Mouse (Mus musculus) bone marrow, adult 2 months (tissue): ENCODE measurements around the gene Adgrl3. TPM values are rescaled to one million over a fixed set of nuclear protein-coding genes. Genes with fewer than 3 reads are reported as not detected.

Experiments
- H3K27ac ChIP-seq: fragments of 200-500 bp; 2 replicates; pipeline ENCODE4 v1.5.1; 2012; ENCODE audit warnings: low read depth, mild to moderate bottlenecking, control low read depth, inconsistent platforms, low read length; ENCODE audit not compliant: control insufficient read depth, poor library complexity, insufficient read depth
- H3K4me1 ChIP-seq: fragments of 200-500 bp; 2 replicates; pipeline ENCODE4 v1.6.1; 2011; ENCODE audit warnings: low read length; ENCODE audit not compliant: control insufficient read depth, insufficient read depth
- H3K4me3 ChIP-seq: fragments of 200-500 bp; replicated peaks from 2 replicates; pipeline ENCODE3; 2011; ENCODE audit warnings: mild to moderate bottlenecking, low read depth, low read length, control low read depth; ENCODE audit not compliant: control insufficient read depth
- CTCF ChIP-seq: fragments of 200-500 bp; IDR thresholded peaks from 2 replicates; pipeline ENCODE4 v1.5.1; 2011; ENCODE audit warnings: low read length, control low read depth; ENCODE audit not compliant: control insufficient read depth, insufficient read depth
- POLR2A ChIP-seq: fragments of 200-500 bp; IDR thresholded peaks from 2 replicates; pipeline ENCODE4 v1.6.1; 2011; ENCODE audit warnings: low read depth, mild to moderate bottlenecking, control low read depth, low read length, borderline replicate concordance; ENCODE audit not compliant: control insufficient read depth
- WGBS: fragments of 180-500 bp; shearing (Covaris S2); methylation state at CpG from one replicate; pipeline ENCODE4 v1.1.7; 2018; 5-methylcytosine and 5-hydroxymethylcytosine counted together
- polyA plus RNA-seq: library from polyadenylated mRNA; stranded (reverse); fragments of >200 nt; gene quantifications from 2 replicates; pipeline ENCODE4 v1.2.4, GENCODE M21; 2011; ENCODE audit warnings: low replicate concordance; ENCODE audit not compliant: missing spikeins, insufficient read depth, insufficient read length

Gene Adgrl3
- polyA plus RNA-seq, 1 experiment = not detected

DNA sequence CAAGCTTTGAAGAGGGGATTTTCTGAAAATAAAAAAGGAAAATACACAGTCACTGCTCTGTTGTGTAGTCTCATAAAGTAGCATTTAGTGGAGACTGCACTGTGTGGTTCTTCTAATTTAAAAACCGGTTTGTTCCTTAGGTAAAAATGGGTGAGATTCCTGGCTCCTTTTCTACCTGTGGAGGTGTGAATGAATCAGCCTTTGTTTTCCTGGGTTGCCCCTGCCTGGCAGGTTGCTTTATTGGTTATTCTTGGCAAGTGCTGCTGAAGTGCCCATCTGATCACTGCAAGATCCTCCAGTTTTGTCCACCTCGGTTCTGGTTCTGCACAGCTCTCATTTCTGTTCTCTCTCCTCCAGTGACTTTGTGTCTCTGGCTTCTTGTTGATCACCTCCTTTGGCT, 136.3 kb downstream of the Adgrl3 start:
- Histone ChIP-seq H3K4me1 (no peaks in the 10 kb centered on the region), H3K4me3 (no peak overlapping the region), H3K27ac (no peak overlapping the region)
- TF ChIP-seq CTCF (no peak), POLR2A (no peak)
- WGBS = 51% methylated on average over 2 of the region's 2 CpGs

DNA sequence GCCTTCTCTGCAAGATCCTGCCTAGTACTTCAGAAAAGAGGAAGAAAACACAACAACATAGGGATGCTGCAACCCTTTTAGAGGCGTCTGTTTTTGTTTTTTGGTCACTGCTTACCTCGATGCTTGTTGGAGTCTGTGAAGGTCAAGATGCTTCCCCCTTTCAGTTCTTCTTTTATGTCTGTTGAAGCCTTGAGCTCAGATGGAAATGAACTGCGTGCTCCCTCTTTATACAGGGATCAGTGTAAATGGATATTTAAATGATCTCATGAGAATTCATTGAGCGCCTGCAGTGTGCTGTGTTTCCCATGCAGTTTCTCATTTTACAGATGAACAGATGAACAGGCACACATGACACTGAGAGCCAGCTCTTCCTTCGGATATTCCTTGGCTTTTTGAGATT, 136.9 kb downstream of the Adgrl3 start:
- 54% methylated on average over 5 of the region's 5 CpGs for WGBS
- TF ChIP-seq CTCF (no peak), POLR2A (no peak)
- no peaks in the 10 kb centered on the region for H3K4me1 ChIP-seq
- no peak overlapping the region for H3K4me3 ChIP-seq
- H3K27ac ChIP-seq = no peak overlapping the region

DNA sequence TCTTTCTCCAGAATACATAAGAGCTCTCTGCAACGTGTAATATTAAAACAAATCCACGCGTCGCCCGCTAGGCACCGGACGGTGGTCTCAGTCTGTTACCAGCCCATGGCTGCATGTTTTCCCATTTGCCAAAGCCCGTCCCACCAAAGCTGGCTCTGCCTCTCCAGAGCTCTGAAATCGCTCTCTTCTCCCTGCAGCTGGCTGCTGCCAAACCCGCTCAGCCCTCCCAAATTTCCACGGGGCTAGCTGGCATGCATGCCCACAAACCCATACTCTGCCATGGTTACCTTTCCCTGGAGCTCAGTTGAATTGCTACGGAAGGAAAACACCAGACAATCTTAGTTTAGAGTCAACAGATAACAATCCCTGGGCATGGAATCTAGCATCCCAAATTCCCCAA, 139.1 kb downstream of the Adgrl3 start:
- Histone ChIP-seq H3K27ac (no peak overlapping the region), H3K4me3 (no peak overlapping the region), H3K4me1 (no peaks in the 10 kb centered on the region)
- WGBS = 84% methylated on average over 12 of the region's 12 CpGs
- no peak for TF ChIP-seq CTCF
- TF ChIP-seq POLR2A = no peak

DNA sequence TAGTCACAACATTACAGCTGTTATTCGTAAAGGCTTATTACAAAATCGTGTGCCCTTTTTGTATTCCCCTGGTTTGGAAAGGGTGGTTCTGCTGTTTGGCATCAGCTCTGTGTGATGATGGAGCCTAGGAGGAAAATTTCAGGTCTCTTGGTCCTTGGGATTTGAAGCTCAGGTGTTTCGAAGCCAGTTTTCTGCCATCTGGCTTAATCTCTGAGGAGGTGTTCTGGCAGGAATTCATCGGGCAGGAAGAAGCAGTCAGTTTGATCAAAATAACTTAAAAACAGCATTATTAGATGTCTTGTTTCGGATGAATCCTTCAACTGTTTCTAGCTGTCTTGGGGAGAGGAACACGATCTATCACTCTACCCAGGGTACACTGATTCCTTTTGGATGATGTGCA, 140.5 kb downstream of the Adgrl3 start:
- H3K4me1 ChIP-seq = no peaks in the 10 kb centered on the region

DNA sequence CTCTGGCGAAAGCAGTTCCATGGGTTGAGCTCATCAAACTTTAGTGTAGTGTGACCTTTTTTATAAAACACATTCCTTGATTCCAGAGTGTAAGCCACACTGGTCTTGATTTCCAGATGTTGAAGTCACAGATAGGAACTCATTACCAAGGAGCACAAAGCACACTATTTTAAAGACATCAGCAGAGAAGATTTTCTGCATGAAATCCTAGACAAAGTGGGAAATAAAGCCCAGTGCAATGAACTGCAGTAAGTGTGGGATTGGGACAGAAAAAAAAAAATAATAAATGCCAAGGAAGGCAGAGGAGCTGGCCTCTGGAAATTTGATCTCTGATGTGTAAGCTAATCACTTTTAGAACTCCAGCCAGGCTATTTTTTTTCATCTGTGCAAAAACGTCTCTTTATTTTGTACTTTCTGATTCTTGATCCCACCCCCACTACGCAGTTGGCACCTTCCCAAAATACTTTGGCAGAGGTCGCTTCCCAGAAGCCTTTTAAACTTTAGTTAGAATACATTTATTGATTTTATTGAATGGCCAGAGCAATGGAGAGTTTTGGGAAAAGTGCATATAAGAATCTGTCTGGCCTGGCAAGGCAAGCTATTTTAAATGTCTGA, 169.0 kb downstream of the Adgrl3 start:
- TF ChIP-seq CTCF (no peak), POLR2A (no peak)
- H3K4me3 ChIP-seq = no peak overlapping the region
- no peaks in the 10 kb centered on the region for H3K4me1 ChIP-seq
- H3K27ac ChIP-seq = no peak overlapping the region
- 63% methylated on average over 4 of the region's 4 CpGs for WGBS

More for the DNA sequence above, 140.5 kb downstream of the Adgrl3 start:
- Histone ChIP-seq H3K27ac (no peak overlapping the region), H3K4me3 (no peak overlapping the region)
- TF ChIP-seq CTCF = no peak
- no peak for TF ChIP-seq POLR2A
- WGBS = 84% methylated on average over 6 of the region's 6 CpGs

DNA sequence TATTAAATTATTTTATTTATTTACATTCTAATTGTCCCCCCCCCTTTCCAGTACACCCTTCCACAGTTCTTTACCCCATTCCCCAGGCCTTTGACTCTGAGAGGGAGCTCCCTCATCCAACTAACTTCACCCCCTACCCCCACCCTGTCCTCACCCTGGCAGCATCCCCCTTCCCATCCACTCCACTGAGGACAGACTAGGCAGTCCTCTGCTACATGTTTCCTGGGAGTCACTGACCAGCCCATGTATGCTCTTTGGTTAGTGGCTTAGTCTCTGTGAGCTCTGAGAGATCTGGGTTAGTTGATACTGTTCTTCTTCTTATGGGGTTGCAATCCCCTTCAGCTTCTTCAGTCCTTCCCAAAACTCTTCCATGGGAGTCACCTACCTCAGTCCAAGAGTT, 180.4 kb downstream of the Adgrl3 start:
- TF ChIP-seq POLR2A (no peak), CTCF (no peak)
- Histone ChIP-seq H3K27ac (no peak overlapping the region), H3K4me1 (no peaks in the 10 kb centered on the region), H3K4me3 (no peak overlapping the region)

DNA sequence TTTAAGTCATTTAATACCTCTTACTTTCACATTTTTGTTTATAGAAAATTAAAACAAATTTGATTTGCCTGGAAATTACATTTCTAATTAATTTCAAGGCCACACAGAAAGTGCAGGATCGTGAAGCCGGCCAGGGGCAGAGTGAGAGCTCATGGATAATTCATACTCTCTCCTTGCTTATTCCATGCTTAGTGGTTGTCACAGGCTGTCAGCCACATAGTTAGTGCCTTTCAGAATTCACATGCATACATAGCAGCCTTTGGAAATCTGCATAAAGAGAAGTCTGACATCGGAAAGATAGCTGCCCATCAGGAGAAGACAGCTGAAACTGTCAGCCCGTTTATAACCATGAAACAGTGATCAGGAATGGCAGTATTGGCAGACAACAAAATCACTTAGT, 181.9 kb downstream of the Adgrl3 start:
- TF ChIP-seq CTCF (no peak), POLR2A (no peak)
- WGBS = 90% methylated on average over 4 of the region's 4 CpGs
- Histone ChIP-seq H3K4me1 (no peaks in the 10 kb centered on the region), H3K4me3 (no peak overlapping the region), H3K27ac (no peak overlapping the region)

DNA sequence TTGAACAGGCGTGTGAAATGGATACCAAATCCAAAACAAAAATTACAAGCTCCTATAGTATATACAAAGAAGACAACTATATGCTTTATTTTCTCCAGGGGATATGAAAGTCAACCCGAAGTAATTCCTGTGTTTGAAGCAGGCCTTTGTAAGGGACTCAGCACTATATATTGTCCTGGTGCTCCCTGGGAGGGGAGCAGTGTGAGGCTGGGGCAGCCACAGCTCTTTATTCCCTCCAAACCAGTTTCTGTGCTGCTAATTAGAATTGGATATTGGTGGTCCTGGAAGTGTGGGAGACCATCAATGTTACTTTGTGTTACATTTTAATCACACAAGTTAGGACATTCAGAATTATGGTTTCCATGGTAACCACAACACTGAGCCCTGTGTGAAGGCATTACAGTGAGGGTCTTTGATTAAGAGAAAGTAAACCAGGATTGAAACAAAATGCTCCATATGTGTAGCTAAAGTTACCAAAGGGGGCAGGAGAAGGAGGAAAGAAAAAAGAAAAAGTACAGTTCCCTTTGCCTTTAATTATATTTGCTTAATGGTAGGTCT, 198.6 kb downstream of the Adgrl3 start:
- Histone ChIP-seq H3K4me3 (no peak overlapping the region), H3K27ac (no peak overlapping the region), H3K4me1 (no peaks in the 10 kb centered on the region)
- 75% methylated on average over 2 of the region's 2 CpGs for WGBS
- TF ChIP-seq POLR2A (no peak), CTCF (no peak)

DNA sequence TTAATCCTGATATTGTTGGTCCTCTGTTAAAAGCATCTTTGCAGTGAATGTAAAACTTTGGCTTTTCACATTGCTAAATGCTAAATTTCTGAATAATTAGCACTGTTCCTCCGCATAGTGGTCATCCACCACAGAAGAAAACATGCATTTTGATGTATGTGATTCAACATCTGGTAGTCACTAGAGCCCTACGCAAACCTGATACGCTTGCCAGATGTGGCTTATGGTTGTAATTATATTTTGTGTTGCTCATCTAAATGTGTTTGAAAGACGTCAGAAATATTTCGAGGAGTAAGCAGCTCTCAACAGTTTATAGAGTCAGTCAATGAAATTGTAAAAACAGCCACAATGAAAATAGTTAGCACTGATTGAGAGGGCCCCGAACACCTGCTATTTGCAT, 204.5 kb downstream of the Adgrl3 start:
- 83% methylated on average over 6 of the region's 6 CpGs for WGBS
- H3K4me3 ChIP-seq = no peak overlapping the region
- H3K4me1 ChIP-seq = no peaks in the 10 kb centered on the region
- H3K27ac ChIP-seq = no peak overlapping the region
- no peak for TF ChIP-seq POLR2A
- TF ChIP-seq CTCF = no peak

DNA sequence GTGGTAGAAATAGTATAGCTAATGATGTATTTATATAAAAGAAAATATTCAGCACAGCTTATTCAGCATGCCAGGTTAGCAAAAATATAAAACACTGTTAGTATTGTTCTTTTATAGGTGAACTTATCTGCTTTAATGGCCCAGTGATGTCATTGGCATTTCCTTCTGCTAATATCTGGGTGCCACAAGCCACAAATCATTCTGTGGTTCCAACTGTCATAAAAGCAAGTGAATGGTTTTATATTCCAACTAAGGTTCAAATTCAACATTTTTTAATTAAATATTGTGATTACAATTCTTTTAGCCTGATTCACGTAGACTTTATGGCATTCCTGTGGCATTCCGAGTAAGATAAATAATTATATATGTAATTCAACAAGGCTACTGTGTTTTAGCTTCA, 205.5 kb downstream of the Adgrl3 start:
- WGBS = 86% methylated on average over 2 of the region's 2 CpGs
- TF ChIP-seq CTCF (no peak), POLR2A (no peak)
- no peak overlapping the region for H3K27ac ChIP-seq
- no peak overlapping the region for H3K4me3 ChIP-seq
- no peaks in the 10 kb centered on the region for H3K4me1 ChIP-seq
